Mouse (Mus musculus): Measurements from ENCODE around the gene Trim66. TPM values are rescaled to one million over a fixed set of nuclear protein-coding genes. Genes with fewer than 3 reads are reported as not detected.

Gene Trim66
- polyA plus RNA-seq, 1 experiment from 2014 or later, result 0.05 TPM

GRCm38 (mm10) chr7:109438781-109439591, 68.9 kb downstream of the Trim66 start, which contains the start of gene Stk33:
Stk33 (minus strand) TSS chr7:109439081.
- Histone ChIP-seq H3K27me3 (replicated peaks) (no peaks in the 10 kb centered on the region), H3K27ac (peak within 1 kb of the TSS; percentile 65; the same call in 1 of the 2 replicates), H3K4me2 (replicated peaks) (peak within 1 kb of the TSS; percentile 87), H3K9ac (peak within 1 kb of the TSS; percentile 61), H3K36me3 (no peaks in the 10 kb centered on the region), H3K4me1 (peaks cover 6% of the 10 kb centered on the region; the same call in 1 of the 2 replicates), H3K9me3 (no peaks in the 10 kb centered on the region), H3K4me3 (peak within 1 kb of the TSS; percentile 43)
- ATAC-seq (ENCODE audit: low FRiP score, low read depth), result peak; percentile 85
- WGBS, result under 1% methylated on average over 62 of the region's 62 CpGs

- Histone ChIP-seq H3K4me1 (no peaks in the 10 kb centered on the region), H3K4me2 (replicated peaks) (no peak overlapping the region), H3K9ac (no peak overlapping the region), H3K27me3 (replicated peaks) (no peaks in the 10 kb centered on the region), H3K9me3 (no peaks in the 10 kb centered on the region), H3K27ac (no peak overlapping the region), H3K4me3 (no peak overlapping the region), H3K36me3 (no peaks in the 10 kb centered on the region)
- no peak for ATAC-seq (ENCODE audit: low FRiP score, low read depth)
- 72% methylated on average over 3 of the region's 3 CpGs for WGBS
These were observed 83.3 kb downstream of the Trim66 start for GRCm38 (mm10) chr7:109424422-109425159.

- 80% methylated on average over 8 of the region's 8 CpGs for WGBS
- no peak for ATAC-seq (ENCODE audit: low FRiP score, low read depth)
These were observed 85.1 kb downstream of the Trim66 start for GRCm38 (mm10) chr7:109422803-109423202.

GRCm38 (mm10) chr7:109405491-109405890, 102.4 kb downstream of the Trim66 start:
- H3K4me3 ChIP-seq, result no peak overlapping the region
- no peak for ATAC-seq (ENCODE audit: low FRiP score, low read depth)
- no peaks in the 10 kb centered on the region for H3K27me3 ChIP-seq (replicated peaks)
- no peak overlapping the region for H3K9ac ChIP-seq
- H3K36me3 ChIP-seq, result no peaks in the 10 kb centered on the region
- no peaks in the 10 kb centered on the region for H3K9me3 ChIP-seq
- 34% methylated on average over 7 of the region's 7 CpGs for WGBS
- H3K27ac ChIP-seq, result no peak overlapping the region
- no peak overlapping the region for H3K4me2 ChIP-seq (replicated peaks)
- H3K4me1 ChIP-seq, result no peaks in the 10 kb centered on the region

More at GRCm38 (mm10) chr7:109422803-109423202, 85.1 kb downstream of the Trim66 start:
- Histone ChIP-seq H3K27me3 (replicated peaks) (no peaks in the 10 kb centered on the region), H3K9me3 (no peaks in the 10 kb centered on the region), H3K4me3 (no peak overlapping the region), H3K4me2 (replicated peaks) (no peak overlapping the region), H3K36me3 (no peaks in the 10 kb centered on the region), H3K27ac (no peak overlapping the region), H3K9ac (no peak overlapping the region), H3K4me1 (no peaks in the 10 kb centered on the region)

- Histone ChIP-seq H3K36me3 (no peaks in the 10 kb centered on the region), H3K4me1 (no peaks in the 10 kb centered on the region), H3K27ac (no peak overlapping the region), H3K4me2 (replicated peaks) (no peak overlapping the region), H3K27me3 (replicated peaks) (no peaks in the 10 kb centered on the region), H3K4me3 (no peak overlapping the region), H3K9ac (no peak overlapping the region), H3K9me3 (no peaks in the 10 kb centered on the region)
- WGBS, result 69% methylated on average over 3 of the region's 3 CpGs
- no peak for ATAC-seq (ENCODE audit: low FRiP score, low read depth)
These were observed 108.6 kb downstream of the Trim66 start for GRCm38 (mm10) chr7:109399299-109399698.

Small RNA genes within 50 kb of the gene (microRNA-seq; reads per million reads assigned to microRNA genes)
- 2.4 reads per million, percentile 4 among the genes with 10 or more reads in this experiment for gene Gm47284

Other genes starting within 250 kb of the Trim66 start
- gene Stk33, start 69.1 kb downstream of the Trim66 start, polyA plus RNA-seq (2016; fragmentation: Nextera tagmentation; extraction: Ambion mirVana), result 6.4 and 8.7 TPM in 2 replicates
- gene Rpl27a, start 11.0 kb upstream of the Trim66 start, polyA plus RNA-seq (2016; fragmentation: Nextera tagmentation; extraction: Ambion mirVana), result 88.0 and 90.4 TPM in 2 replicates
- gene St5, start 195.5 kb upstream of the Trim66 start, polyA plus RNA-seq (2016; fragmentation: Nextera tagmentation; extraction: Ambion mirVana), result 44.1 and 51.0 TPM in 2 replicates
- 16.1 and 17.6 TPM in 2 replicates for gene Akip1, start 195.6 kb upstream of the Trim66 start, polyA plus RNA-seq (2016; fragmentation: Nextera tagmentation; extraction: Ambion mirVana)
- not detected in 2 replicates for gene BC051019, start 215.7 kb upstream of the Trim66 start, polyA plus RNA-seq (2016; fragmentation: Nextera tagmentation; extraction: Ambion mirVana)
- gene Ascl3, start 223.6 kb upstream of the Trim66 start, polyA plus RNA-seq (2016; fragmentation: Nextera tagmentation; extraction: Ambion mirVana), result 0.31 TPM in 1 of 2 replicates, not detected in the other
- 68.4 and 74.2 TPM in 2 replicates for gene Tmem9b, start 244.7 kb upstream of the Trim66 start, polyA plus RNA-seq (2016; fragmentation: Nextera tagmentation; extraction: Ambion mirVana)